Mouse (Mus musculus) kidney, adult 8-10 months (tissue): ENCODE data around the gene Dpp6.
A peak's percentile ranks its signal among the peaks of the same experiment; 100 is the strongest.

Source experiments
- DNase-seq, 2 experiments: peaks; one replicate each; pipeline ENCODE4 v3.0.0; 2022

Dpp6 gene

DNA sequence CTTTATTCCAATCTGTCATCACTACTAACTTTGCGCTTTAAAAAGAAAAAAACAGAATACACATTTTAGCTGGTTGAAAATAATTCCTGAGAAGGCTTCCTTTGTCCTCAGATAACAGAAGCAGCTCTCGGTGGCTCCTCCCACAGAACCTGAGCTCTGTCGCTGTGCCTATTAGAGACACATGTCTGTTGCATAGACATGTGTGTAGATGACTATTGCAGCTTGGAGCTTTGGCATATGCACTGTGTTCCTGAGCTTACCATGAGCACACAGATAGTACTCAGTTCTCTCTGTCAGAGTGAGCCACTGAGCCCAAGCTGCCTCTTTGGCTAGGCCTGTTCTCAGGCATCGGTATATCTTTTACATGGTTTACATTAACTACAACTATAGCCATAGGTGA, 732.3 kb downstream of the Dpp6 start:
- DNase-seq = no peak

DNA sequence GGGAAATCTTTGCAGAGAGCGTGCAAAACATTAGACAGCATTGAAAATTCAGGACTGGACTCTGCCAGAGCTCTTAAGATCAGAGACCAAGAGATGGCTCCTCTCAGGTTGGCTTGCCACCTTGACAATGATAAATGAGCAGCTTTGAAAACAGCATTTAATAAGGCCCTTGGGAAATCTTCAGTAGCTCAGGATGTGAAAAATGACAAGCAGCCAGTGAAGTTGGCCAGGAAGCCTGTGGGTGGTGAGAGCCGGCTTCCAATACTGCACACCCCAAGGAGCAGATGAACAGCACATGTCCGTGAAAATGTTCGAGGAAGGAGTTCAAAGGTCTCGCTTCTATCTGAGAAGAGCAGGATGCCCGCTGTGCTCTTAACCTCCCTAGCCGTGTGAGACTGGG, 748.7 kb downstream of the Dpp6 start:
- no peak for DNase-seq

DNA sequence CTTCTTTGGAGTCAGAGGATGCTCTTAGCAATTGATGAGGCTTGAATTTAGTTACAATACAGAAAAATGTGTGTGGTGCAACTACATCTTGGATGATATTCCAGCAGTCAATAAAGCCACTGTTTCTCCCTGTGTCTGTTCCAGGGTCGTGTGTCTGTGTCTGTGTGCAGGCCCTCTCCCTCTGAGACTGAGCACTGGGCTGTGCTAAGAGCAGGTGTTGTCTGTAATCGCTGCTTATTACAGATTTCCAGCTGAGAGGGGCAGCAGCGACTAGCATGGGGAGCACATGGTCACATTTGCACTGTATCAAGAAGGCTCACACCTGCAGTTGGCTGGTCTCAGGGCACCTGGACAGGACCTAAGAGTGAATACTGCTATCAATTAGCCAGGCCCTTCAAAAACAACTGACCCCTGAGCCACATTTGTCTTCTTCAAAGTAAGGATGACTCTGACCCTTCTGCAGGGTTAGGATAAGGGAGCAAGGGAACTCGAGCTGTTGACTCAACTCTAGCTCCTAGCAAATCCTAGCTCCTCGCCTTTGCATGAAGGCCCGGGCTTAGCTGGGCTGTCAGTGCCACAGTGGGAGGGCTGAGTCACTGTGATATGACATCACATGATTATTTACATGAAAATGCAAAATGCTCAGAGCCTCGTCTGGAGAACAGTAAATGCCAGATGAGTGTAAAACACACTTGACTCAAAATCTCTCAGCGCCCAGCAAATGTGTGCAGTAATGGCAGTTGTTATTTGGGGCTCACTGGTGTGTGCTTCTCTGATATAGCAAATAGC, 771.2 kb downstream of the Dpp6 start:
- no peak for DNase-seq

DNA sequence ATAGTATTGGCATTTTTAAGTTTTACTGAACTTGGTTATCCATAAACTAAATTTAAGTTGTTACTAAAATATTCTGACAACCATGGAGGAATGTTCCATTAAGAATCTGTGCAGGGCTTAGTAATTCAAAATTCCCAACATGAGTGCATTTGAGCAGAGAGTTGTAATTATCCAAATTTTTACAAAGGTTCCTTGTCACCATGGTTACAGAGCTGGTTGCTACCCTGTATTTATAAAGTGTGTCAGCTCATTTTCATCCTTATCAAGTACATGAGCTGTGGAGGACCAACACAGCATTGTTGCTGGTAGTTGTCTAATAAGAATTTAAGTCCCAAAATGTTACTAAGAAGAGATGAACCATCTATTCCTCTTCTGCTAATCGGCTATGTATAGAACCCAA, 787.1 kb downstream of the Dpp6 start:
- no peak for DNase-seq

DNA sequence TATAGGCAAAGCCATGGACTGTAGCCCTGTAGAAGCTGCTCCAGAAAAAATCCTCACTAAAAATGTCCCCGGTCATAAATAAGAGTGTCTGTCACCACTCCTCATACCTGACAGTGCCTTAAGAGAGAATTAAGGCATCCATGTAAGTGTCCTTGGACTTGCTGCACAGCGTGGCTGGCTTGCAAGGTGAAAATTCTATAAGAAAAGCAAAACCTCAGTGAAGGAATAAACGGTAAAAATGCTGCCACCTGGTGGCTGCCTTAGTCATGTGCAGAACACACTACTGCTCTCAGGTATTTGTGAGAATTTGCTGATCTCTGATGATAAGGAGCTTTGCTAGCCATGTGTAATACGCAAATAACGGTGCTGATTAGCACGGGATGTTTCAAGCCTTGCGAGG, 798.8 kb downstream of the Dpp6 start:
- peak; percentile 6 to 50 for DNase-seq

DNA sequence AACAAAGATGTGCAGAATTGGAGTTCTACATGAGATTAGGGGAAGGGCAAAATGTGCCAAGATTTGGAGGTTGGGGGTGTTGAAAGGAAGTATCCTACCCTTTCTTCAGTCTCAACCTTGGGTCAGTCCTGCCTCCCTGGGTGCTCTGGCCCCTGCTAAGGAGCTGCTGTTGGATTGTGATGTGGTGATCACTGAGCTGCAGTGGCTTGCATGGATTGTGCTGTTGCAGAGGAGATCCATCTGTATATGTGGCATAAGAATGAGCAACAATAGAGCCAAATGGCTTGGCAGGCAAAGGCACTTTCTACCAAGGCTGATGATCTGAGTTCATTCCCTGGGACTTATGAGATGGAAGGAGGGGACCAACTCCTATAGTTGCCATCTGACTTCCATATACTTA, 804.8 kb downstream of the Dpp6 start:
- DNase-seq = no peak

DNA sequence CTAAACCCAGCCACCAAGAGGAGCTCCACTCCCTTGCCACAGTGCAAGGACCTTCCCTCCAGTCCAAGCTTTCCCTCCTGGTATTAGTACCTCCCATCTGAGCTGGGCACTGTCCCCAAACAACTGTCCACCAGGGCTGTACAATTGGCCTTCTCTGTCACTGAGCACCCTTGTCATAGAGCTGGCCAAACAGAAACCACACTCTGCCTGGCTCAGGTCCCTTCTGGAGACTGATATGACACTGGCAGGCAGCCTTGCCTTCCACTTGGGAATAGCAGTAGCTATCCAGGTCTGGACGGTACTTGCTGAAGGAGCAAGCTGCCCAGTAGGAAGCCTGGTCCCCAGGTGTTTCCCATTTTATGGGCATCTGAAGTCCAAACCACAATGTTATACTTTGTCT, 806.9 kb downstream of the Dpp6 start:
- DNase-seq = no peak

DNA sequence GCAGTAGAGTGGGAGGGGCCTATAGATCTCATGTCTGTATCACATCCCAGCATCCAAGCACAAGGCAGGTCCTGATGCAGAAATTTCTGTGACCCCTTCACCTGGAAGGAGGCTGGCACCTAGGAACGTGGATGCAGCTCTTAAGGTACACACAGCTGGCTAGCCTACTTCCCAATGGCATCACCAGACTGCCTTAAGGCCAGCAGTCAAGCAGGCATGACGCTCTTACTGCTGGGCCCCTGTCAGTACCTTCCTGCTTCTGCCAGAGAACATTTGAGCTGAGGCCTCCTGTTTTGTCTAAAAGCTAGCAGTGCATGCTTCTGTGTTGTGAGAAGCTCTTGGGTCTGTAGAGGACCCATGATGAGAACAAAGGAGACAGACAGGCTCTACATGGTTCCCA, 815.1 kb downstream of the Dpp6 start:
- no peak for DNase-seq

DNA sequence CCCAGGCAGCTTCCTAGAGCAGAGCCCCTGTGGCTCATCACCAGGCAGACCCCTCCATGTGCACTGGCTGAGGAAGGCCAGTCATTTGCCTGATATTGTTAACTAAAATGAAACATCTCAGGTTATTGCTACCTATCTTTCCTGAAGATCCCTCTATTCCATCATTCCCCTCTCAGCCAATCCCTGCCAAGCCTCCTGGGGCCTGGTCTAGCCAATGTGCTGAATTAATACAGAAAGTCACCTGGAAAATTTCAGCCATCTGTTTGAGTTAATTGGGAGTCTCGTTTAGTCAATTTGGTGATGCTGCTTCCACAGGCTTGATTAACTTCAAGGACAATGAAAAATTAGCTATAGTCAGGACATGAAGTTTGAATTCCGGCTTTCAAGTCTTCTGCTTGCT, 818.9 kb downstream of the Dpp6 start:
- DNase-seq = no peak

DNA sequence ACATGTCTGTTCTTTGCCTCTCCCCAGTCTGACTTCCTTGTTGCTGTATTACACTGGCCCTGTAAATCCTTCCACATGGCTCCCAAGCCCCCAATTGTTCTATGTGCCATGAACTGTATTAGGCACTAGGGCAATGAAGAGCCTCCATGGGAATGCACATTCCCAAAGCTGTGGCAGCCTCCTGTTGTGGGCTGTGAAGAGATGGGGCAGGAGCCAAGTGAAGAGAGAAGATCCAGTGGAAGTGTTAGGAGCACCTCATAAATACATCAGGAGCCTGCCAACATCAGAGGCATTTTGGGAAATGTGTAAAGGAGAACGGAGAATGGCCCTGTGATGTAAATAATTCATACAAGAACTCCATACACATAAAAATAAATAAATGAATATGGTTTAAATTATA, 824.9 kb downstream of the Dpp6 start:
- no peak for DNase-seq

DNA sequence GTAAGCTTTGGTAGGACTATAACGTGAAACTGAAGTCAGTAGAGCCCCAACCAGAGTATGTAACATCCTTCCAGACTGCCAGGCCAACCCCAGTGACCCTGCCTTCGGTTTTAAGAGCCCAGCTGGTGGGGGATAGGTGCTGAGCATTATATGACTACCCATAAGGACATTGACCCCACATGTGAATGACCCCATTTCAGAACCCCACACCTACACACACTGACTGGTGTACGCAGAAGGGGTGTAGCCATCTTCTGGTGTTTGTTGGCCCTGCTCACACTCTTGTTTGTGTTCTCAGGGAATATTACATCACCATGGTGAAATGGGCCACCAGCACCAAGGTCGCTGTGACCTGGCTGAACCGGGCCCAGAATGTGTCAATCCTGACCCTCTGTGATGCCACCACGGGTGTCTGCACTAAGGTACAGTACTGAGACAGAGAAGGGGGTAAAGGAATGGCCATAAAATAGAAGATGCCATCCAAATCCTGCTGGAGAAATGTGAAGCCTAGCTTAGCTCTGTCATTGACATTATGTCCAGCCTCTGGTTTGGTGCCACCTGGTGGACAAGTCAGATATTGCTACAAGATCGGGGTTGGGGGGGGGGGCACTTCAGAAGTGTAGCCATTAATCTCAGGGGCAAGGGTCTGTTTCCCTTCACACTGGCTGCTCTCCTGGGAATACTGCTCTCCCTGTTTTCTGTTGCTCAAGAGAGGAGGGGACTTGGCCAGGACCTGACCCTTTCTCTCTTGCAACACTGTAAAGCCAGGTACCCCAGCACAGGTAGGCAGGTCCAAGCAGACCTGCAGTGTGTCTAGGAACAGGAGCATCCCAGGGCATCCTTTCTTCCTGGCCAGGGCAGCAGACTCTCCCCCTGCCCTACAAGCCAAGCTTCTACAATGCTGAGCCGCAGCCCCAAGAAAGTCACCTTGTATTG, 835.1 kb downstream of the Dpp6 start:
- peak in 1 of 2 experiments; percentile 16 for DNase-seq

DNA sequence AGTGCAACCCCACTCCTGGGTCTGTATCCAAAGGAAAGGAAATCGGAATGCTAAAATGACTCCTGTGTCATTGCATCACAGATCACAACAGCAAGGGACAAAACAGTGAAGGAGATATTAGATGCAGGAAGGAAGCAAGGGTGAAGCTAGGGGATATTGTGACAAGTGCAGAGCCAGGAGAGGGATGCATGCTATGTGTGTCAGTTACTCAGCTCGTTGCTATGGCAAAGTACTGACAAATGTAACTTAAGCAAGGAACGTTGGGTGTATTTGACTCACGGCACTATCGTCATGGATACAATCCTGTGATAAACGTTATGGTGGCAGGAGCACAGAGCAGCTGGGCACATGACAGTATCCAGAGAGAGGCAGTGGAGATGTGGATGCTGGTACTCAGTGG, 839.1 kb downstream of the Dpp6 start:
- DNase-seq = no peak

DNA sequence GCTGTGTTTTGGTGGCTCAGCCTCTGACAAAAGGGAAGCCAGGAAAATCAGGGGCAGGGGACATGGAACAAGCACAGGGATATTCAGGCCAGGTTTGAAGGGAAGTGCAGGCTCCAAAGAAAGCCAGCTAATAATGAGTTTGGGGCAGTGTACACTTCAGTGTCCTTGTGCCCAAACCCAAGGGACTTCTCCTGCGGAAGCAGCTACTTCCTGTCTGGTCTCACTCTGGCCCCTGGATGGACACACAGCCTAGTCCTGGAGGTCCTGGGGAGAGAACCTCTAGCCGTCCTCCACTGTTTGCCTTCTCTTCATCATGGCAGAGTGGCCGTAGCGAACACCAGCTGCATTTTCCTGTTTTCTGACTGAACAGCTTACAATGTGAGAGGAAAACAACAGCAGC, 840.7 kb downstream of the Dpp6 start:
- no peak for DNase-seq

DNA sequence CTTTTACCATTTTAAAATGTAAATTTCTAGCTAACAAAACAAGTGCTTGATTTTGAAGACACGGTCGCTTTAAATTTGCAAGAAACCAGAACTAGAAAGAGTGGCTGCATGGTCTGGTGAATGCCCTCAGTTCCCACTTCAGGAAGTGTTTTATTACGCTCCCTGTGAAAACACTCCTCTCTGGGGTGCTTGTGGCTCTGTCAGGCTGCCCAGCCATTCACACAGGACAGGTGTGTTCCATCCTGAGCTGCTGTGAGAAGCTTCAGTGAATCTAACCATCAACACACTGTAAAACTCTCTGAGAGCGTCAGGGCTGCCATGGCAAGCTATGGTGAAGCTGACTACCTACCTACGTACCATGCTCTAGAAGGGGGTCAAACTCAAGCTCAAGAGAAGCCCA, 841.2 kb downstream of the Dpp6 start:
- no peak for DNase-seq

DNA sequence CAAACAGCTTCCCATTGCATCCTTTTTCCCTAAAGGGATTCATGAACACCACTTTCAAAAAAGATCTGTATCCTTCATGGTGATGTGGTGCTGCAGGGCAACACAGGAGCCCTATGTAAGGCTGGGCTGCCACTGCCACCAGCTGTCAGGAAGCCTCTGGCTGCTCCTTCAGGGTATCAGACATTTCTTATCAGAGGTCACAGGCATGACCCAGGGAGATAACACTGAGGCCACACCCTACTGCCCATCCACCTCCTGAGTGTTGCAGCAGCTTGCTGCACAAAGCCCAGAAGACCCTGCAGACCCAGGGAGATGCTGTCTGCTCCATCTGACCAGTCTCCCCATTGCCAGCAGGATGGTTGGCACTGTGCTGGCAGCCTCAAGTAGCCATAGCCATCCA, 841.6 kb downstream of the Dpp6 start:
- no peak for DNase-seq

DNA sequence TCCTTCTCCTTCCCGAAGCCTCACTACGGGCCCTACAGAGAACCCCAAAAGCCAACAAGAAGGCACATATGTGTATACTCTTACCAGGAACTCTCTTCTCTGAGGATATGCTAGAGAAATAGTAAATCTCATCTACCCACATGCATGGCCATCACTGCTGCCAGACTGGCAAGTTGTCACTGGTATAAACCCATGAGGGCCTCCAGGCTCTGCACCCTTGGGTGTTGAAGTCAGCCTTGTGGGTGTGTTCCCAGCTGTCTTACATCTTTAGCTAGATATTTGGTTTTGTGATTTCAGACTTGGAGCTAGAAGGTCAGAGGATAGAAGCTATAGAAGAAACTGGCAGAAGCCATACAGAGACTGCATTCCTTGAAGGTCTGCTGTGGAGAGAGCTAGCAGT, 842.0 kb downstream of the Dpp6 start:
- no peak for DNase-seq

DNA sequence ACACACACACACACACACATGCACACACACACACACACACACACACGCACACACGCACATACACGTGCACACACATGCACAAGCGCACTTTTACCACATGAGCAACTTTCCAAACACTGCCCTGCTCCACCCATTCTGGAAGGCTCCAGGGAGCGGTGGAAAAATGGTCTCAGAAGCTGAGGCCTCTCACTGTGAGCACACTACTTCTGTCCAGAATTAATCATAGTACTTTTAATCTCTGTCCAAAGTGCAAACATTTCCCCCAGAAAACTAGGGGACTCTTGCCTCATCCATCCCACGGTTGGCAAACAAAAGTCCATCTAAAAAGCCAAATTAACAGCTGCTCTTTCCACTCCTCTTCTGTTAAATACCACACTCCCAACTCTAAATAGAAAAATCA, 842.8 kb downstream of the Dpp6 start:
- no peak for DNase-seq

DNA sequence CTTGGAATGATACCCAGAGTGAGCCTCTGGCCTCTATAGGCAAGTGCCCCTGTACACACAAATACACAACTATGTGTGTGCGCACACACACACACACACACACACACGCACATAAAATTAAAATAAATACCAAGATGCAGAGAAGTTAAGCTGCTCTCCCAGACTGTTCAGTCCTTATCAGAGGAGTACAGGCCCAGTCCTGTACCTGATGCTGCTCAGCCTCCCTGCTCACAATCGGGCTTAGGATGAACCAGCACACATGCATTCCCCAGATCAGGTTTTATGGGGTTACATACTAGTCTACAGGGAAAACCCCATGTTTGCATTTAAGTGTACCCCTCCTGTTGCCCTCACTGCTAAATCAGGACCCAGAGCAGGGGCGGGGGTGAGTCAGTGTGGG, 847.1 kb downstream of the Dpp6 start:
- no peak for DNase-seq

DNA sequence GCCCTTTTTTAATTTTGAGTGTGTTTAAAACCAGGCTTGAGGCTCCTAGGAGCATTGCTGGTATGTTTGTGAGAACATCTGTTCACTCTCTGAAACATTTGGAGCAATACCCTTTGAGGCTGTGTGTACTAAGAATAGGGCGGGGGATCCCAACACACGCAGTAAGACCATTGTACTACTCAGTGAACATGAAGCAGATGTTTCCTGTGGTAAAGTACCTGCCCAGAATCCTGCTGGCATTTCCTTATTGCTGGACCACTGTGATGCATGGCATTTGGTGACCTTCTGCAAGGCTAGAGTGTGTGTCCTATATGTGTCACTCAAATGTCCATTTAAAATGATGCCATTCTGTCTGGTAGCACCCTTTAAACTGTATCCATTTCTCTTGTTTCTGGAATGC, 854.5 kb downstream of the Dpp6 start:
- no peak for DNase-seq

DNA sequence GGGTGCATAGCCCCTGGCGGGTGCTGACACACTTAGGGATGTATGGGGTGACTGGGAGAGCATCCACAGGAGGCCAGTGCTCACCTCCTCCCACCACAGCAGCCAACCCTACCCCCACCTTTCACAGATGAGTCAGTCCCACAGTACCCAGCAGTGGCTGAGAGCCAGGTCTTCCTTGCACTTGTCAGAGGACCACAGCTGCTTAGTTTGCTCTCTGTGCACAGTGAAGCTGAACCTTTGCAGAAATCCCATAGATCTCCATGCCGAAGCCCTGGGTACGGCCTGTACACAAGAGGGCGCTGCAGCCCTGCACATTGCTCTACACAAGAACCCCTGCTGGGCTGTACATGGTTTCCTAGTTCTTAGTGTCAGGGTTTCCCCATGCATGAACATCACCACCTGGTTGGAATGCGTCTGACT, 860.3 kb downstream of the Dpp6 start:
- peak in 1 of 2 experiments; percentile 14 for DNase-seq

DNA sequence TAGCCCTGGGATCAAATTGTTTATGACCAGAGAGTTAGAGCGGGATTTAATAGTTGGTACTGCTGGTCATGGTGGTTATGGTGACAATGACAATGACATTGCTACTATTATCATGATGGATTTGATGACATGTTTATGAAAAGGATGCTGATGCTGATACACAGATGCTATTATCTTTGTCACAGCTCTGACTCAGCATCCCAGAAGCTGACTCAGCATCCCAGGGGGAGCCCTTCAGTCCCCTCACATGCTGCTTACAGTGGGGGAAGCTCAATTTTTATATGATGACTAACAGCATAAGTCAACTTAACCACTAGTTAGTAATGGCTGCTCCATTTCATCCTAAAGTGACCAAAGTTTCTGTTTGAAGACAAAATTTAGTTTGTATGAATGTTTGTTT, 862.1 kb downstream of the Dpp6 start:
- no peak for DNase-seq

DNA sequence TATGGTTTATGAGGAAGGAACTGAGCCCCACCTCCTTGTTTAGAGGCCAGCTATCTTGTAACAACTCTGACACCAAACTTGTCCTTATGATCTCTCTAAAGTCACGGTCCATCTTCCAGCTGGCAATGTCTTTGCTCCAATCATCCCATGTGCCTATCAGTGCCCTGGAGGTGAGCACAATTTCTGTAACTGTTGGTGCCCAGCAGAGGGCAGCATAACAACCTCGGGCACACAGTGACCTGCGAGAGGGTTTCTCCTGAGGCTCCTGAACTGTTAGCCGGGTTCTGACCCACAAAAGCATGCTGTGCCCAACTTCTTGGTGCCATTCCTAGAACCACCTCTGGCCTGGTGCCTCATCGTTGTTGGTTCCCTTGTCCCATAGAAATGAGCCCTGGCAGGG, 863.5 kb downstream of the Dpp6 start:
- DNase-seq = peak; percentile 4 to 32

DNA sequence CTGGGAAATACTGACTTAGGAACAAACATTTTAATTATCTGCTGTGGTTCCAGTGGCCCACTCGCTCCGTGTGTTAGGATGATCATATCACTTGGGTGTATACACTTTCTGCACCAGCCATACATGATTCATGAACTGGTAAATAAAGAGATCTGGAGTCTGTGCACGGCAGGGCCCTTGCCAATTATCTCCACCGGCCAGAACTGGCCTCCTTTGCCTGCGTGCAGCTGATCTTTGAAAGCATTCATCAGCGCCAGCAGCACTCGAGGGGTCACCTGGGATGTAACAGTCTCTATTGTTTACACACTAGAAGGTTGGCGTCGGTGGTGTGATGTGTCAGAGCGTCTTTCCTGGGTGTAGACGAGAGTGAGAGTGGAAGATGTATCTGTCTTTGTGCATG, 868.2 kb downstream of the Dpp6 start:
- no peak for DNase-seq

DNA sequence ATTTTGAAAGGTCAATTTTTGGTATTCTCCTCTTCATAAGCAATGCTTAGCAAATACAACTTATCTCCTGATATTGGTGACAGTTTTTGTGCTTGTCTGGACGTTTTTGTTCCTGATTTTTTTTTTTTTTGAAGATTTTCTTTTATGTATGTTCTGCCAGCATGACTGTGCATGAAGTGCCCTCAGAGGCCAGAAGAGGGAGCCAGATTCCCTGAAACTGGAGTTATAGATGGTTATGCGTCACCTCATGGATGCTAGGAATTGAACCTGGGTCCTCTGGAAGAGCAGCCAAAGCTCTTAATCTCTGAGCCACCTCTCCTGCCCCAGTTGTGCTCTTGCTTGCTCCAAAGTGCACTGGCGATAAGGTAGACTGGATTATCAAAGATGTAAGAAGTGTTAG, 868.9 kb downstream of the Dpp6 start:
- no peak for DNase-seq
